Mouse (Mus musculus) embryonic facial prominence, embryonic 15.5 days (tissue): ENCODE data around the gene Gm9803. TPM values are rescaled to one million over a fixed set of nuclear protein-coding genes. Genes with fewer than 3 reads are reported as not detected.
A peak's percentile ranks its signal among the peaks of the same experiment; 100 is the strongest.

Experiments used
- ATAC-seq: fragments of 200-750 bp; cut with Nextera tagmentation; 2 replicates; pipeline ENCODE4 v1.8.0; 2017; ENCODE audit warnings: low read depth, moderate TSS enrichment; ENCODE audit not compliant: insufficient number of reproducible peaks, low FRiP score, low TSS enrichment
- H3K27ac ChIP-seq: fragments of 300-500 bp; sonication (generic); replicated peaks from 2 replicates; pipeline ENCODE4 v1.5.1; 2015; ENCODE audit warnings: mild to moderate bottlenecking, inconsistent platforms
- H3K27me3 ChIP-seq: fragments of 300-500 bp; sonication (generic); 2 replicates; pipeline ENCODE4 v1.6.1; 2015; ENCODE audit warnings: inconsistent platforms
- H3K36me3 ChIP-seq: fragments of 300-500 bp; sonication (generic); 2 replicates; pipeline ENCODE4 v1.6.1; 2015; ENCODE audit warnings: mild to moderate bottlenecking, inconsistent platforms
- H3K4me1 ChIP-seq: fragments of 300-500 bp; sonication (generic); 2 replicates; pipeline ENCODE4 v1.6.1; 2015; ENCODE audit warnings: inconsistent platforms
- H3K4me2 ChIP-seq: fragments of 300-500 bp; sonication (generic); replicated peaks from 2 replicates; pipeline ENCODE4 v1.6.1; 2015; ENCODE audit warnings: mild to moderate bottlenecking, inconsistent platforms
- H3K4me3 ChIP-seq: fragments of 300-500 bp; sonication (generic); replicated peaks from 2 replicates; pipeline ENCODE4 v1.5.1; 2015; ENCODE audit warnings: mild to moderate bottlenecking, inconsistent platforms
- H3K9ac ChIP-seq: fragments of 300-500 bp; sonication (generic); 2 replicates; pipeline ENCODE4 v1.6.1; 2015; ENCODE audit warnings: inconsistent platforms
- H3K9me3 ChIP-seq: fragments of 300-500 bp; sonication (generic); replicated peaks from 2 replicates; pipeline ENCODE4 v1.6.1; 2016; ENCODE audit warnings: inconsistent platforms
- WGBS: fragments of 180-500 bp; shearing (Covaris S2); methylation state at CpG from one replicate; pipeline ENCODE4 v1.1.7; 2015; 5-methylcytosine and 5-hydroxymethylcytosine counted together
- polyA plus RNA-seq: library from polyadenylated mRNA; unstranded; fragments of >200 nt; fragmentation: Nextera tagmentation; extraction: Ambion mirVana; gene quantifications from 2 replicates; pipeline ENCODE4 v1.2.1, GENCODE M21; 2015

The Gm9803 gene
- polyA plus RNA-seq, 1 experiment from 2014 or later: 1.8 TPM

- no peaks in the 10 kb centered on the region for H3K27me3 ChIP-seq
- 47% methylated on average over 7 of the region's 8 CpGs for WGBS
- no peaks in the 10 kb centered on the region for H3K9me3 ChIP-seq
- H3K4me1 ChIP-seq: peaks cover 11% of the 10 kb centered on the region
- peak overlapping the region; percentile 93 for H3K4me3 ChIP-seq
- H3K27ac ChIP-seq: no peak overlapping the region
- no peak overlapping the region for H3K9ac ChIP-seq
- no peaks in the 10 kb centered on the region for H3K36me3 ChIP-seq
- peak overlapping the region; percentile 56 for H3K4me2 ChIP-seq
- ATAC-seq: no peak
Observed at GRCm38 (mm10) chr10:43541153-43541544, 17.3 kb downstream of the Gm9803 start.

GRCm38 (mm10) chr10:43549411-43549810, 25.5 kb downstream of the Gm9803 start:
- H3K27ac ChIP-seq: no peak overlapping the region
- no peak for ATAC-seq
- H3K36me3 ChIP-seq: no peaks in the 10 kb centered on the region
- H3K9me3 ChIP-seq: no peaks in the 10 kb centered on the region
- H3K4me1 ChIP-seq: no peaks in the 10 kb centered on the region
- no peak overlapping the region for H3K4me2 ChIP-seq
- no peak overlapping the region for H3K4me3 ChIP-seq
- H3K27me3 ChIP-seq: no peaks in the 10 kb centered on the region
- no peak overlapping the region for H3K9ac ChIP-seq
- WGBS: 64% methylated on average over 5 of the region's 5 CpGs

- no peak for ATAC-seq
- H3K36me3 ChIP-seq: no peaks in the 10 kb centered on the region
- H3K27me3 ChIP-seq: no peaks in the 10 kb centered on the region
- H3K4me1 ChIP-seq: no peaks in the 10 kb centered on the region
- H3K9me3 ChIP-seq: no peaks in the 10 kb centered on the region
- H3K9ac ChIP-seq: no peak overlapping the region
- no peak overlapping the region for H3K4me3 ChIP-seq
- H3K4me2 ChIP-seq: no peak overlapping the region
- WGBS: 24% methylated on average over 3 of the region's 3 CpGs
- no peak overlapping the region for H3K27ac ChIP-seq
Observed at GRCm38 (mm10) chr10:43550923-43551322, 27.0 kb downstream of the Gm9803 start.

GRCm38 (mm10) chr10:43551388-43551787, 27.5 kb downstream of the Gm9803 start:
- ATAC-seq: no peak
- H3K27ac ChIP-seq: no peak overlapping the region
- H3K4me1 ChIP-seq: no peaks in the 10 kb centered on the region
- no peaks in the 10 kb centered on the region for H3K9me3 ChIP-seq
- no peak overlapping the region for H3K4me2 ChIP-seq
- 24% methylated on average over 3 of the region's 3 CpGs for WGBS
- no peaks in the 10 kb centered on the region for H3K27me3 ChIP-seq
- H3K36me3 ChIP-seq: no peaks in the 10 kb centered on the region
- H3K4me3 ChIP-seq: no peak overlapping the region
- H3K9ac ChIP-seq: no peak overlapping the region

GRCm38 (mm10) chr10:43557630-43558165, 33.8 kb downstream of the Gm9803 start:
- no peak for ATAC-seq

GRCm38 (mm10) chr10:43559313-43559712, 35.4 kb downstream of the Gm9803 start:
- ATAC-seq: no peak
- Histone ChIP-seq H3K9ac (no peak overlapping the region), H3K4me2 (no peak overlapping the region), H3K9me3 (no peaks in the 10 kb centered on the region), H3K4me1 (no peaks in the 10 kb centered on the region), H3K27ac (no peak overlapping the region), H3K36me3 (no peaks in the 10 kb centered on the region), H3K4me3 (no peak overlapping the region), H3K27me3 (no peaks in the 10 kb centered on the region)
- 77% methylated on average over 11 of the region's 11 CpGs for WGBS

More at GRCm38 (mm10) chr10:43557630-43558165, 33.8 kb downstream of the Gm9803 start:
- 87% methylated on average over 5 of the region's 5 CpGs for WGBS
- Histone ChIP-seq H3K4me1 (no peaks in the 10 kb centered on the region), H3K9ac (no peak overlapping the region), H3K27me3 (no peaks in the 10 kb centered on the region), H3K4me3 (no peak overlapping the region), H3K9me3 (no peaks in the 10 kb centered on the region), H3K27ac (no peak overlapping the region), H3K4me2 (no peak overlapping the region), H3K36me3 (no peaks in the 10 kb centered on the region)

- 42% methylated on average over 2 of the region's 2 CpGs for WGBS
- Histone ChIP-seq H3K36me3 (no peaks in the 10 kb centered on the region), H3K9ac (no peak overlapping the region), H3K4me1 (no peaks in the 10 kb centered on the region), H3K9me3 (no peaks in the 10 kb centered on the region), H3K4me3 (no peak overlapping the region), H3K27me3 (no peaks in the 10 kb centered on the region), H3K4me2 (no peak overlapping the region), H3K27ac (no peak overlapping the region)
- ATAC-seq: no peak
Observed at GRCm38 (mm10) chr10:43560765-43561164, 36.9 kb downstream of the Gm9803 start.

- Histone ChIP-seq H3K4me1 (no peaks in the 10 kb centered on the region), H3K9me3 (no peaks in the 10 kb centered on the region), H3K27ac (no peak overlapping the region), H3K27me3 (no peaks in the 10 kb centered on the region), H3K9ac (no peak overlapping the region), H3K4me3 (no peak overlapping the region), H3K4me2 (no peak overlapping the region), H3K36me3 (no peaks in the 10 kb centered on the region)
- 99% methylated on average over 2 of the region's 2 CpGs for WGBS
- ATAC-seq: no peak
Observed at GRCm38 (mm10) chr10:43561311-43561710, 37.4 kb downstream of the Gm9803 start.

Other genes with a start within 250 kb of the Gm9803 start
- 3.5 and 4.4 TPM in 2 replicates for gene Bend3, start 45.3 kb upstream of the Gm9803 start, polyA plus RNA-seq
- gene 1700021F05Rik, start 16.9 kb downstream of the Gm9803 start, polyA plus RNA-seq: 57.3 and 61.6 TPM in 2 replicates
- 155 and 175 TPM in 2 replicates for gene Cd24a, start 54.2 kb downstream of the Gm9803 start, polyA plus RNA-seq